In the genomic region with DNA sequence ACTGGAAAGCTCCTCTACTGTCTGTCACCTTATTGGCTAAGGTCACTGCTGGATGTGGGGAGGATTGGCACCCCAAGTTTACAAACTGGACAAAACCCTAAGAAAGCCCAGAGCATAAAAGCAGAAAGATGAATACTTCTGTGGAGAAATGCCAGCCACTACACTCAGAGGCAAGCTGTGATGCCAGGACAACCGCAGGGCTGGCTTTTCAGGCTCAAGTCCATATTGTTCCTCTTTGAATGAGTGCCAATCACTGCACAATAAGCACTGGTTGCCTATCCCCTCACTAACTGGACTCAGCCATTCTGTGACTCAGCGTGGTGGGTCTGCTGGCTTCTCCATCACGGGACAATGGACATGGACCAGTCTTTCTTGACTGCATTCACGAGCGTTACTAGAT, we compare ENCODE assay signal across 11 mouse cellular contexts.
A peak's percentile ranks its signal among the peaks of the same experiment; 100 is the strongest.
DNase-seq lines count a peak whose midpoint lies in the region; ATAC-seq and TF ChIP-seq lines count a peak whose summit lies in the region.
"Had no signal": no experiment of that assay in that cellular context is flagged by ENCODE, and none has a peak within 500 bp of the region (broad histone marks: within the 10 kb centered on the region; RNA-seq: fewer than 3 reads in every experiment).

No protein-coding gene starts in this region.

- peak; percentile 86 for ATAC-seq in hindbrain, embryonic 13.5 days (ENCODE audit: low FRiP score)
- ATAC-seq in neural tube, embryonic 13.5 days (ENCODE audit: low read depth), result peak; percentile 50
- ATAC-seq: Patski had no signal

- DNase-seq in left cerebral cortex, postnatal 4 days, result peak; percentile 57
- DNase-seq in left cerebral cortex, adult 11 months (ENCODE audit: low spot score), result no peak
- peak; percentile 25 for DNase-seq in embryo, embryonic 10.5 days (ENCODE audit: low spot score)
- no peak for DNase-seq in urinary bladder, adult 2 months (ENCODE audit: low spot score)
- no peak for DNase-seq in lung, adult 2 months
- DNase-seq in layer of hippocampus, postnatal 25 days (ENCODE audit: extremely low spot score in 1 of 2, low spot score in 1 of 2), result no peak
- DNase-seq: kidney, adult 8-10 months; liver, embryonic 13.5 days had no signal

- no peaks in the 10 kb centered on the region for H3K4me1 ChIP-seq in hindbrain, embryonic 13.5 days (replicated peaks)
- H3K4me1 ChIP-seq in neural tube, embryonic 13.5 days (replicated peaks), result no peaks in the 10 kb centered on the region
- H3K4me1 ChIP-seq in lung, adult 2 months (ENCODE audit: control insufficient read depth, insufficient read depth, low read length), result no peaks in the 10 kb centered on the region
- H3K4me1 ChIP-seq: liver, embryonic 13.5 days had no signal

- H3K4me2 ChIP-seq in hindbrain, embryonic 13.5 days, result no peak overlapping the region
- H3K4me2 ChIP-seq in neural tube, embryonic 13.5 days, result no peak overlapping the region
- H3K4me2 ChIP-seq: liver, embryonic 13.5 days had no signal

- TF ChIP-seq CTCF in lung, adult 2 months (IDR thresholded peaks at IDR 0.05; ENCODE audit: insufficient read depth, low read length), result no peak

- H3K4me3 ChIP-seq in hindbrain, embryonic 13.5 days, result no peak overlapping the region
- H3K4me3 ChIP-seq in neural tube, embryonic 13.5 days, result no peak overlapping the region
- no peak overlapping the region for H3K4me3 ChIP-seq in lung, adult 2 months (replicated peaks; ENCODE audit: extremely low read depth, low read depth, low read length)
- H3K4me3 ChIP-seq: liver, embryonic 13.5 days had no signal

- 16% methylated on average over 5 of the region's 5 CpGs for WGBS in hindbrain, embryonic 13.5 days
- WGBS in neural tube, embryonic 13.5 days, result 34% methylated on average over 5 of the region's 5 CpGs
- 74% methylated on average over 5 of the region's 5 CpGs for WGBS in lung, adult 2 months

- H3K36me3 ChIP-seq in hindbrain, embryonic 13.5 days, result no peaks in the 10 kb centered on the region
- no peaks in the 10 kb centered on the region for H3K36me3 ChIP-seq in neural tube, embryonic 13.5 days
- H3K36me3 ChIP-seq: liver, embryonic 13.5 days had no signal

- intact Hi-C loops in left cerebral cortex, postnatal 4 days (cut with DNase I), result no loop called here

- H3K27me3 ChIP-seq in hindbrain, embryonic 13.5 days, result no peaks in the 10 kb centered on the region
- H3K27me3 ChIP-seq in neural tube, embryonic 13.5 days, result no peaks in the 10 kb centered on the region
- H3K27me3 ChIP-seq: liver, embryonic 13.5 days had no signal

- no peaks in the 10 kb centered on the region for H3K9me3 ChIP-seq in hindbrain, embryonic 13.5 days
- H3K9me3 ChIP-seq in neural tube, embryonic 13.5 days, result no peaks in the 10 kb centered on the region
- H3K9me3 ChIP-seq: liver, embryonic 13.5 days had no signal

- no peak for TF ChIP-seq POLR2A in lung, adult 2 months (IDR thresholded peaks at IDR 0.05; ENCODE audit: borderline replicate concordance, extremely low read depth, low read depth, low read length)

- H3K27ac ChIP-seq in hindbrain, embryonic 13.5 days, result no peak overlapping the region
- no peak overlapping the region for H3K27ac ChIP-seq in neural tube, embryonic 13.5 days (replicated peaks)
- H3K27ac ChIP-seq: liver, embryonic 13.5 days had no signal

- H3K9ac ChIP-seq in hindbrain, embryonic 13.5 days, result no peak overlapping the region
- H3K9ac ChIP-seq in neural tube, embryonic 13.5 days, result no peak overlapping the region
- H3K9ac ChIP-seq: liver, embryonic 13.5 days had no signal

Comparison
In these comparisons a context has a peak if more than half of its experiments do, and no peak if none do; other contexts are left out.
1. DNase-seq: peak in left cerebral cortex, postnatal 4 days (single experiment) and embryo, embryonic 10.5 days (single experiment); none in left cerebral cortex, adult 11 months (single experiment), urinary bladder, adult 2 months (single experiment), lung, adult 2 months (single experiment) and layer of hippocampus, postnatal 25 days (0 of 2).